10 mouse cellular contexts compared by ENCODE assay signal in genomic region chr14:103816637-103817308, GRCm38 (mm10). TPM values are rescaled to one million over a fixed set of nuclear protein-coding genes. Genes with fewer than 3 reads are reported as not detected.
DNase-seq lines count a peak whose midpoint lies in the region; ATAC-seq and TF ChIP-seq lines count a peak whose summit lies in the region.
"Had no signal": no experiment of that assay in that cellular context is flagged by ENCODE, and none has a peak within 500 bp of the region (broad histone marks: within the 10 kb centered on the region; RNA-seq: fewer than 3 reads in every experiment).

No protein-coding gene starts in this region.

- no peaks in the 10 kb centered on the region for H3K9me3 ChIP-seq in stomach, postnatal 0 days (ENCODE audit: control insufficient read depth, low read length)
- no peaks in the 10 kb centered on the region for H3K9me3 ChIP-seq in forebrain, embryonic 12.5 days

- peak overlapping the region; percentile 21; the same call in 1 of the 2 replicates for H3K4me2 ChIP-seq in stomach, postnatal 0 days (replicated peaks; ENCODE audit: low read depth)
- no peak overlapping the region for H3K4me2 ChIP-seq in forebrain, embryonic 12.5 days

- H3K36me3 ChIP-seq in testis, adult 2 months (ENCODE audit: control insufficient read depth, insufficient read depth, low read length) = no peaks in the 10 kb centered on the region
- H3K36me3 ChIP-seq in stomach, postnatal 0 days (ENCODE audit: control insufficient read depth, insufficient read depth, low read length) = no peaks in the 10 kb centered on the region
- H3K36me3 ChIP-seq in forebrain, embryonic 12.5 days (replicated peaks) = peaks cover 22% of the 10 kb centered on the region

- ATAC-seq in stomach, postnatal 0 days (ENCODE audit: low FRiP score, low TSS enrichment) = peak; percentile 66; the same call in 1 of the 2 replicates
- no peak for ATAC-seq in forebrain, embryonic 12.5 days (ENCODE audit: low FRiP score)

- TF ChIP-seq CTCF in testis, adult 2 months (IDR thresholded peaks at IDR 0.05; ENCODE audit: control insufficient read depth, insufficient read depth, insufficient replicate concordance, low read depth, low read length) = no peak
- TF ChIP-seq CTCF in stomach, postnatal 0 days (IDR thresholded peaks at IDR 0.05; ENCODE audit: low read depth) = no peak

- no peak for TF ChIP-seq POLR2A in testis, adult 2 months (IDR thresholded peaks at IDR 0.05; ENCODE audit: control insufficient read depth, low read depth, low read length)

- DNase-seq in testis, postnatal 14 days (ENCODE audit: low spot score) = no peak
- peak; percentile 23 for DNase-seq in heart, postnatal 4 days
- peak; percentile 7 to 47 for DNase-seq in lung, adult 18-20 months
- DNase-seq in stomach, postnatal 0 days (ENCODE audit: low spot score) = peak; percentile 17
- no peak for DNase-seq in cerebellum, adult 9-11 months
- DNase-seq in left cerebral cortex, adult 8-10 months (ENCODE audit: low spot score in 2 of 2) = no peak
- DNase-seq: cerebellum, adult 18-20 months; gastrocnemius, postnatal 10 days had no signal

- H3K4me3 ChIP-seq in testis, adult 2 months (ENCODE audit: control insufficient read depth, low read depth, low read length) = peak overlapping the region; percentile 43
- H3K4me3 ChIP-seq in stomach, postnatal 0 days (ENCODE audit: low read depth, low read length) = no peak overlapping the region
- no peak overlapping the region for H3K4me3 ChIP-seq in forebrain, embryonic 12.5 days (replicated peaks)

- WGBS in stomach, postnatal 0 days = 51% methylated on average over 25 of the region's 25 CpGs
- 90% methylated on average over 25 of the region's 25 CpGs for WGBS in forebrain, embryonic 12.5 days

- no peak overlapping the region for H3K27ac ChIP-seq in testis, adult 2 months (ENCODE audit: control insufficient read depth, insufficient read depth, low read depth, low read length)
- peak overlapping the region; percentile 49 for H3K27ac ChIP-seq in stomach, postnatal 0 days (replicated peaks)
- H3K27ac ChIP-seq in forebrain, embryonic 12.5 days = no peak overlapping the region

- no peaks in the 10 kb centered on the region; the same call in 1 of the 2 replicates for H3K4me1 ChIP-seq in testis, adult 2 months (ENCODE audit: control insufficient read depth, insufficient read depth, low read length)
- no peaks in the 10 kb centered on the region for H3K4me1 ChIP-seq in stomach, postnatal 0 days (replicated peaks; ENCODE audit: control insufficient read depth, insufficient read depth)
- H3K4me1 ChIP-seq in forebrain, embryonic 12.5 days = no peaks in the 10 kb centered on the region

- no peak overlapping the region for H3K9ac ChIP-seq in stomach, postnatal 0 days (ENCODE audit: low read length)
- no peak overlapping the region for H3K9ac ChIP-seq in forebrain, embryonic 12.5 days

- H3K27me3 ChIP-seq in testis, adult 2 months (ENCODE audit: control insufficient read depth, insufficient read depth, low read length) = no peaks in the 10 kb centered on the region
- H3K27me3 ChIP-seq in stomach, postnatal 0 days (ENCODE audit: control insufficient read depth, insufficient read depth, low read length) = no peaks in the 10 kb centered on the region
- no peaks in the 10 kb centered on the region for H3K27me3 ChIP-seq in forebrain, embryonic 12.5 days

- TF ChIP-seq EP300 in stomach, postnatal 0 days (optimal IDR thresholded peaks at IDR 0.05) = no peak

RNA-seq across cellular contexts. Expression of gene Ednrb, which starts 27.4 kb away (rescaled TPM):
- 0.10 and 0.52 TPM in 2 replicates for polyA plus RNA-seq in testis, adult 2 months (2012; rRNA removed)
- 10 to 100 TPM; 38.1 to 42.6 TPM for total RNA-seq in heart, postnatal 4 days (2021)
- polyA plus RNA-seq in stomach, postnatal 0 days (2015; fragmentation: Nextera tagmentation; extraction: Ambion mirVana) = 43.8 and 53.7 TPM in 2 replicates
- polyA plus RNA-seq in forebrain, embryonic 12.5 days (2016; fragmentation: Nextera tagmentation; extraction: Ambion mirVana) = 67.9 and 76.1 TPM in 2 replicates
- total RNA-seq in left cerebral cortex, adult 8-10 months (2022) = 10 to 100 TPM; 37.5 to 40.3 (median 38.6) TPM

Comparison
In these comparisons a context has a peak if more than half of its experiments do, and no peak if none do; other contexts are left out.
1. DNase-seq: peak in heart, postnatal 4 days (single experiment), lung, adult 18-20 months (2 of 2) and stomach, postnatal 0 days (single experiment); none in testis, postnatal 14 days (single experiment), cerebellum, adult 9-11 months (single experiment) and left cerebral cortex, adult 8-10 months (0 of 2).
2. RNA of gene Ednrb, which starts 27.4 kb away (polyA plus RNA-seq): 67.9 to 76.1 TPM in forebrain, embryonic 12.5 days and 43.8 to 53.7 TPM in stomach, postnatal 0 days; 0.10 to 0.52 TPM in testis, adult 2 months; every median in the first group is over 10 times any median in the second.